Mouse (Mus musculus) splenic B cell, adult 2 months (primary cell): ENCODE data around the gene Tspan4.
A peak's percentile ranks its signal among the peaks of the same experiment; 100 is the strongest.

Experiments used
- DNase-seq: peaks from one replicate; pipeline ENCODE4 v3.0.0-alpha.2; 2011; ENCODE audit warnings: low read depth, low spot score
- H3K27me3 ChIP-seq: 2 replicates; pipeline ENCODE4 v1.6.1; 2012; ENCODE audit warnings: mild to moderate bottlenecking, low read length, moderate library complexity, mixed read lengths; ENCODE audit not compliant: control insufficient read depth, poor library complexity, insufficient read depth, severe bottlenecking
- H3K36me3 ChIP-seq: 2 replicates; pipeline ENCODE4 v1.6.1; 2012; ENCODE audit warnings: mild to moderate bottlenecking, low read length, moderate library complexity, mixed read lengths; ENCODE audit not compliant: control insufficient read depth, poor library complexity, insufficient read depth, severe bottlenecking

Gene Tspan4

GRCm38 (mm10) chr7:141451928-141452327 lies 23.1 kb upstream of the Tspan4 start:
- Histone ChIP-seq H3K36me3 (peaks cover 11% of the 10 kb centered on the region), H3K27me3 (no peaks in the 10 kb centered on the region)
- DNase-seq, result no peak

- no peak for DNase-seq
- peaks cover 13% of the 10 kb centered on the region for H3K36me3 ChIP-seq
- no peaks in the 10 kb centered on the region for H3K27me3 ChIP-seq
Measured at GRCm38 (mm10) chr7:141453636-141454035, 21.4 kb upstream of the Tspan4 start.

- H3K36me3 ChIP-seq, result peaks cover 18% of the 10 kb centered on the region
- DNase-seq, result peak; percentile 95
- no peaks in the 10 kb centered on the region for H3K27me3 ChIP-seq
Measured at GRCm38 (mm10) chr7:141454967-141455551, 20.0 kb upstream of the Tspan4 start, which contains the start of gene Pnpla2. TSS of gene Pnpla2 (plus strand) at chr7:141455198.

- no peaks in the 10 kb centered on the region for H3K27me3 ChIP-seq
- peak; percentile 72 for DNase-seq
Measured at GRCm38 (mm10) chr7:141455610-141456314, 19.3 kb upstream of the Tspan4 start.

DNA sequence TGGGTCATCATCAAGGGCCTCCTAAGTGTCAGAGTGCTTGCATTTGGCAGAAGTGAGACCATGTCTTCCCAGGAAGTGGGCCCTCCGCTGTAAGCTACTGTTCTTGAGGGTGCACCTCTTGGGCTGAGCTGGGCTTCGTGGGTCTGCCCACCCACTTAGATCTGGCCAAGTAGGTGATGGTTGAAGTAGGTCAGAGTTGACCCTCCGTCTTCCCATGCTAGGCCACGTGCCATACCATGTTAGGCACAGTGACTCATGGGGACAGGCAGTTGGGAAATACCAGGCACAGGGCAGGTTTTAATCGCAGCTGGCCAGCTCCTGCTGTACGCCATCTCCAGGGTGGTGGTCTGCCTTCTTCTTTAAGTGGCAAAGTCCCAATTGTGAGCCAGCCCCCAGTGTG lies 18.3 kb upstream of the Tspan4 start:
- H3K36me3 ChIP-seq, result peaks cover 10% of the 10 kb centered on the region
- no peaks in the 10 kb centered on the region for H3K27me3 ChIP-seq
- DNase-seq, result no peak

More at GRCm38 (mm10) chr7:141455610-141456314, 19.3 kb upstream of the Tspan4 start:
- peaks cover 14% of the 10 kb centered on the region for H3K36me3 ChIP-seq

DNA sequence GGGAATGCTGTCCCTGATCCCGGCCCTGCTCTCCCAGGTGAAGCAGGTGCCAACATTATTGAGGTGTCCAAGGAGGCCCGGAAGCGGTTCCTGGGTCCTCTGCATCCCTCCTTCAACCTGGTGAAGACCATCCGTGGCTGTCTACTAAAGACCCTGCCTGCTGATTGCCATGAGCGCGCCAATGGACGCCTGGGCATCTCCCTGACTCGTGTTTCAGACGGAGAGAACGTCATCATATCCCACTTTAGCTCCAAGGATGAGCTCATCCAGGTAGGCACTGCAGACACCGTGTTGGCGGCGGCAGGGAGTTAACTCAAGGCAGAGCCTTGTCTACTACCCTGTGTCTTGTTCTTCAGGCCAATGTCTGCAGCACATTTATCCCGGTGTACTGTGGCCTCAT lies 17.8 kb upstream of the Tspan4 start:
- H3K27me3 ChIP-seq, result no peaks in the 10 kb centered on the region
- H3K36me3 ChIP-seq, result peaks cover 10% of the 10 kb centered on the region
- DNase-seq, result no peak

DNA sequence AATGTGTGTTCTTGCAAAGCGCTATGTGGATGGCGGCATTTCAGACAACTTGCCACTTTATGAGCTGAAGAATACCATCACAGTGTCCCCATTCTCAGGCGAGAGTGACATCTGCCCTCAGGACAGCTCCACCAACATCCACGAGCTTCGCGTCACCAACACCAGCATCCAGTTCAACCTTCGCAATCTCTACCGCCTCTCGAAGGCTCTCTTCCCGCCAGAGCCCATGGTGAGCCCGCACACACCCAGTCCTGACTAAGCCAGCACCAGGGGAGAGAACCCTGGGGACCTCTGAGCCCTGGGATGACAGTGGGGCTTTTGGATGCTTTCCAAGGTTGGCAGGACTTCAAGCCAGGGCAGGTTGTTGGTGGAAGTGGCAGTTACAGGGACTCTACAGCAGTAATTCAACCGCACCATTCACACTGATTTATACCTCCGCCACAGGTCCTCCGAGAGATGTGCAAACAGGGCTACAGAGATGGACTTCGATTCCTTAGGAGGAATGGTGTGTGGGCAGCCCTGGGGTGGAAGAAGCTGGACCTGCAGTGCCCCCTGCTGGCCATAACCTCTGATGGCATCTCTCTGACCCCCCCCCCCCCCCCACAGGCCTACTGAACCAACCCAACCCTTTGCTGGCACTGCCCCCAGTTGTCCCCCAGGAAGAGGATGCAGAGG lies 16.9 kb upstream of the Tspan4 start:
- Histone ChIP-seq H3K27me3 (no peaks in the 10 kb centered on the region), H3K36me3 (peaks cover 10% of the 10 kb centered on the region)
- peak; percentile 81 for DNase-seq

GRCm38 (mm10) chr7:141458661-141459060 lies 16.4 kb upstream of the Tspan4 start:
- no peaks in the 10 kb centered on the region for H3K27me3 ChIP-seq
- peaks cover 10% of the 10 kb centered on the region for H3K36me3 ChIP-seq
- DNase-seq, result no peak

- no peaks in the 10 kb centered on the region for H3K27me3 ChIP-seq
- DNase-seq, result no peak
Measured at GRCm38 (mm10) chr7:141459301-141459711, 15.7 kb upstream of the Tspan4 start.

GRCm38 (mm10) chr7:141460001-141460390 lies 15.0 kb upstream of the Tspan4 start:
- H3K36me3 ChIP-seq, result peaks cover 10% of the 10 kb centered on the region
- no peak for DNase-seq
- H3K27me3 ChIP-seq, result no peaks in the 10 kb centered on the region

More at GRCm38 (mm10) chr7:141459301-141459711, 15.7 kb upstream of the Tspan4 start:
- H3K36me3 ChIP-seq, result peaks cover 10% of the 10 kb centered on the region

DNA sequence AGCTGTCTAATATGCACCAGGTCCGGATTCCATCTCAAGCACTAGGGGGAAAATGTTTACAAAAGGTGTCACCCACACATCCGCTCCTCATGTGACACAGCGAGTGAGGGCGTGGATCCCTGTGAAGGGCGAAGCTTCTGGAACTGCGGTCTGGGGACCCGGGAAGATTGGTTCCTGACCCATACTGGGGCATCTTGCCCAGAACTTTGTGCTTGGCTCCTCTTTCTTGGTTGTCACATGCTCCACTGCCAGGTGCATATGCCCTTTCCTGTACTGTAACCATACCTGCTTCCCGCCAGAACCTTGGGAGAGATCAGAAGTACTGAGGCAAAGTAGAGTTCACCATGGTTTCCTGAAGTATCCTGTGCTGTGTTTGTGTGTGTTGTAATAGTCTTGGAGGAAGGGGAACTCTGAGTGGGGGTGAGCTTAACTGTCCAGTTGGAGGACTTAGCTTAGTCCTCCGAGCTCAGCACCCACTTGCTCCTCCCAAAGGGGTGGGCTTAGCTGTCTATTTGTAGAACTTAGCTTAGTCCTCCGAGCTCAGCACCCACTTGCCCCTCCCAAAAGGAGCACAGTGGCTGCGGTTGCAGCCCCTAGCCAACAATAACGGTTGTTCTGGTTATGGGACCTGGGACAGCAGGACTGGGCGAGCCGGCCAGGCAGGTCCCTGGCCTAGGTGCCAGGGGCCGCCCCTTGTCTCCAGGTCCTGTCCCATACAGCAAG lies 14.5 kb upstream of the Tspan4 start, which contains the start of gene Cracr2b:
Gene Cracr2b (plus strand): TSS at position 704 of the 723 bp plus-strand sequence.
- Histone ChIP-seq H3K27me3 (no peaks in the 10 kb centered on the region), H3K36me3 (peaks cover 10% of the 10 kb centered on the region)
- DNase-seq, result no peak

DNA sequence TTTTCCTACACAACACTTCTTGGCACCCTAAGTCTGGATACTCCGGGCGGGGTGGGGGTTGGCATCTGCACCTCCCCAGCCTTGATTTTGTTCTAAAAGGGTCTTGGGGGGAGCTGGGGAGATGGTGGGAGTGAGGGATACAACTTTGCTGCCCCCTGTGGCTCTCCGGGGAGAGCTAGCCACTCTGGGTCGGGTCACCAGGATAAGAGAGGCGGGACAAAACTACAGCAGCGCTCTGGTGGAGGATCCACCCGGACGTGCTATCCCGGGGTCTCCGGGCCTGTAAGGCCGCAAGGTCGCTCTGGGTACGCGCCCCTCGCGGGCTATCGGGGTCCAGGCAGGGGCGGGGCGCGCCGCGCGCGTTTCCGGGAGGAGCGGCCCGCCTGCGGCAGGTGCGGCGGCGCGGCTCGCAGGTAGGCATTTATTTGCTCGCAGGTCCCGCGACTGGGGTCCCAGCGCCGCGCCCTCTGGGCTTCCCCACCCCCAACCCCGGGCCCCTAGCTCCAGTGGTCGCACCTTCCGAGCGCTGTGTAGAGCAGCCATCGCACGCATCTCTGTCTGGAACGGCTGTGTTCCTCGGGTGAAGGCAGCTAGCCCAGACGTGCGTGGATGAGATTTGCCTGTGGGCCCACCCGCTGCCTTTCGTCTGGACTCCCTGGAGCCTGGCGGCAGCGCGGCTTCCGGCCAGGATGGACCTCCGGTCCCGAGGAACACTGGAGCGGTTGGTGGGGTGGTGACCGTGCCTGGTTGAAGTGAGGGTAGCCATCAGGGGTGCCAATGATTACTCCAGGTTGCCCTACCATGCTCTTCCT lies 13.3 kb upstream of the Tspan4 start:
- no peak for DNase-seq
- Histone ChIP-seq H3K27me3 (no peaks in the 10 kb centered on the region), H3K36me3 (peaks cover 10% of the 10 kb centered on the region)

DNA sequence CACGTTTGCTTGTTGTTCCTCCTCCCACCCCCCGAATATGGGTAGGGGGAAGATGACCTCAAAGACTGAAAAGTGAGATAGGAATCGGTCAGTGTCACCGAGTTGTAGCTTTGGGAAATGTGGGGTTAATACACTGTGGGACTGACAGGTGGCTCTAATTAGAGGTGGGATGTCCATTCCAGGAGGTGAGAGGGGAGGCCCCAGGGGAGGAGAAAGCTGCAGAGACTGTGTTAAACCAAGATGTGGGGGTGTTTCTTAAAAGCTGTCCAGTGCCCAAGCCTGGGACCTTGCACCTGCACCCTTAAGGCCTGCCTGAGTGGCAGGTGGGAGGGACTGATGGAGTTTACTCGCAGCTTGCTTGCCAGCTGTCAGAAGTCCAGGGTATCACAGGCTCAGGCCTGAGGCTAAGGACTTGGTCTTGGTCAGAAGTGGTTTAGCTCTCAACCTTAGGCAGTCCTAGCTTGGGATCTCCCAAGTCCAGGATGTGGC lies 12.7 kb upstream of the Tspan4 start:
- no peaks in the 10 kb centered on the region for H3K27me3 ChIP-seq
- DNase-seq, result no peak
- peaks cover 10% of the 10 kb centered on the region for H3K36me3 ChIP-seq
